Mouse (Mus musculus) monocyte, adult 2 months (primary cell): ENCODE measurements around the gene Zfp93.

Experiments
- DNase-seq, 2 experiments: peaks; one replicate each; pipeline ENCODE4 v3.0.0; 2022; ENCODE audit warnings: low spot score in 2 of 2, low read depth in 1 of 2

The Zfp93 gene

DNA sequence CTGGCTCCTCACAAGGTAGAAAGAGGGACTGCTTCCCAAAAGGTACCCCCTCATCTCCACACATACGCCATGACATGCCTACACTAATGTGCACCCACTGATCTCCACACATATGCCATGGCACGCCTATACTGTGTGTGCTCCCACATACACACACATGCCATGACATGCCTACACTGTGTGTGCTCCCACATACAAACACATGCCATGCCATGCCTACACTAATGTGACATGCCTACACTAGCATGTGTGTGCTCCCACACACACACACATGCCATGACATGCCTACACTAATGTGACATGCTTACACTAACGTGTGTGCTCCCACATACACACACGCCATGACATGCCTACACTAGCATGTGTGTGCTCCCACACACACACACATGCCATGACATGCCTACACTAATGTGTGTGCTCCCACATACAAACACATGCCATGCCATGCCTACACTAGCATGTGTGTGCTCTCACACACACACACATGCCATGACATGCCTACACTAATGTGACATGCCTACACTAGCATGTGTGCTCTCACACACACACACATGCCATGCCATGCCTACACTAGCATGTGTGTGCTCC, 20.0 kb downstream of the Zfp93 start:
- DNase-seq = no peak

DNA sequence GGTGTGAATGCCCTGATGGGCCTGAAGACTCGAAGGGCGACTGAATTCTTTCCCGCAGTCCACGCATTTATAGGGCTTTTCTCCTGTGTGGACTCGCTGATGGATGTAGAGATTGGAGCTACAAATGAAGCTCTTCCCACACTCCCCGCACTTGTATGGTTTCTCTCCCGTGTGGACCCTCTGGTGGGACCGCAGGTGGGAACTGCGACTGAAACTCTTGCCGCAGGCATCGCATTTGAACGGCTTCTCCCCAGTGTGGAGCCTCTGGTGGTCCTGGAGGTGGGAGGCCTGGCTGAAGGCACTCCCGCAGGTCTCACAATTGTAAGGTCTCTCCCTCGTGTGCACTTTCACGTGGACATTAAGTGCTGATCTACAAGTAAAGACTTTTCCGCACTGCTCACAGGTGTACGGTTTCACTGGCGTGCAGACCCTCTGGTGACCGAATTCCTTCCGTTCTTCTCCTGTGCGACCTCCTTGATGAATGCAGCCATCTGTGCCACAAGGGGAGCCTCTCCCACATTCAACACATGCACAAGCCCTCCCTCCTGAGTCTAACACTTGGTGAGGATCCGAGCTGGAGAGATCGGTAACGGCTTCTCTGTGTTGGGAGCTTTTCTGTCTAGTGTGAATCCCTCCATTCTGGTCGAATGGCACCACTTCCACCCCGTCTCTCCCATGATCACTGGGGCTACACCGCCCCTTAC, 21.3 kb downstream of the Zfp93 start:
- DNase-seq = no peak

DNA sequence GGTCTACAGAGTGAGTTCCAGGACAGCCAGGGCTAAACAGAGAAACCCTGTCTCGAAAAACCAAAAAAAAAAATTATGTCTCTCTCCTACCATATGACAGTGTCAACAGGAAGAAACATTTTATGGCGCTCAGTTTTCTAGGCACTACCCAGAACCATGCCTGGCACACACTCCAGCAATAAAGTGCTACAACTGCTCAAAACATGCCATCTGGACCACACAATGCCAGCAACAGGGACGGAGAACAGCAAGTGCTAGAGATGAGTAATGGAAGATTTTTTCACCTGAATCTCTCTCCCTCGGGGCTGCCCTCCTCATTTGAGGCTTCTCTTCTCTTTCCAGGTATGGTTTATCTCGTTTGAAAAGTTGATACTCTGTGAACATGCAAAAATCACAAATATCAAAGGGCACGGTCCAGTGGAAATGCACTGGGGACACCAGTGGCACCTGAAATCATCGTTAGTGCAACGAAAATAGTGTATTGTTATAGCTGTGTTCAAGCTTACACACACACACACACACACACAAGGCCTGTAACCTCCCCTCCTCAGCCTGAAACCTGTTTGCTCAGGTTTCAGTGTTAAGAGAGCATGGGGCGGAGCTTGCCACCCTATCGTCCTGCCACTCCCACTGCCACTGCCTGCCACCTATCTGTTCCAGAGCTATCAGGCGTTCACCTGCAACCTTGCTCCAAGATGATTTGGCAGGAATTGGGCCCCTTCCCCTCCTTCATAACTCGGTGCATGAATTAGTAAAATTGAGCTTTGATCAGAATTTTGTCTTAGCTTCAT, 23.0 kb downstream of the Zfp93 start:
- no peak for DNase-seq

DNA sequence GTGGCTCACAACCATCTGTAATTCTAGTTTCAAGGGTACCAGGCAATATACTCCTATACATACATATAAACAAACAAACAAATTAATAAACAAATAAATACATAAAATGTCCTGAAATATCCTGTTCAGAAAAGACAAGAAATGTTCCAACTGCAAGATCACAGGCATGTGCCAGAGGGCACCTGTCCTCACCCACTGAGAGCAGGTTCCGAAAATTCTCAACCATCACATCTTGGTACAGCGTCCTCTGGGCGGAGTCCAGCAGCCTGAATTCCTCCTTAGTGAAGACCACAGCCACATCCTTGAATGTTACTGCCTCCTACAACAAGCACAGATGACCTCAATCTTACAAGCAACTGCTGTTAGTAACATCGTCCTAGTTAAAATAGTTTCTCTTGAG, 24.5 kb downstream of the Zfp93 start:
- no peak for DNase-seq

DNA sequence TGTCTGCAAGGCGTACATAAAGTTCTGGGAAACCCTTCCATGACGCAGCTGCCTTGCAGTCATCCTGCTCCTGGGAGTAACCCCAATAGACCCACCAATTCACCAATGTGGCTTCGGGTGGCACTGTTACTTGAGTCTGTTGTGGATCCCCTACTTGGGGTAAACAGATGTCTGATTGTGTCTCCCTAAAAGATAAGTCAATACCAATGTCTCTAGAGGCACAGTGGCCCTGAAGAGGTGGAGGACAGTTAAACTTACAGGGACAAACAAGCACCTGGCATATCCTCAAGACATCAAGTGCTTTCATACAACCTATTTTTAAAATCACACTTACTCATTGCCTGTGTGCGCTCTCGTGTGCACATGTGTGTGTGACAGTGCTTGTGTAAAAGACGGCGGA, 25.2 kb downstream of the Zfp93 start:
- no peak for DNase-seq

DNA sequence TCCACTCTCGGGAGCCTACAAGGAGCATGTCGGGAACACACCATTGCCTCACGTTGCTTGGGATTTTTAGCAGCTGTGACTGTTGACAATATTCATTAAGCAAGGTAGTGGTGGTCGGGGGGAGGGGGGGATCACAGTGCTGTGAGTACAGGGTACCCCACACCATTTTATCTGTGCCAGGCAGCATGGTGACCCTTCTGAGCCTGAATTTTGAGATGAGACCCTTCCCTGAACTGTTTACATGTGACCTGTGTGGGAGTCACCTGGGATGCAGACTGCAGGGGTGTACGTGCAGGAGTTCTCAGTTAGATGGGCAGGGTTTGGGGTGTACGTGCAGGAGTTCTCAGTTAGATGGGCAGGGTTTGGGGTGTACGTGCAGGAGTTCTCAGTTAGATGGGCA, 26.2 kb downstream of the Zfp93 start:
- no peak for DNase-seq

DNA sequence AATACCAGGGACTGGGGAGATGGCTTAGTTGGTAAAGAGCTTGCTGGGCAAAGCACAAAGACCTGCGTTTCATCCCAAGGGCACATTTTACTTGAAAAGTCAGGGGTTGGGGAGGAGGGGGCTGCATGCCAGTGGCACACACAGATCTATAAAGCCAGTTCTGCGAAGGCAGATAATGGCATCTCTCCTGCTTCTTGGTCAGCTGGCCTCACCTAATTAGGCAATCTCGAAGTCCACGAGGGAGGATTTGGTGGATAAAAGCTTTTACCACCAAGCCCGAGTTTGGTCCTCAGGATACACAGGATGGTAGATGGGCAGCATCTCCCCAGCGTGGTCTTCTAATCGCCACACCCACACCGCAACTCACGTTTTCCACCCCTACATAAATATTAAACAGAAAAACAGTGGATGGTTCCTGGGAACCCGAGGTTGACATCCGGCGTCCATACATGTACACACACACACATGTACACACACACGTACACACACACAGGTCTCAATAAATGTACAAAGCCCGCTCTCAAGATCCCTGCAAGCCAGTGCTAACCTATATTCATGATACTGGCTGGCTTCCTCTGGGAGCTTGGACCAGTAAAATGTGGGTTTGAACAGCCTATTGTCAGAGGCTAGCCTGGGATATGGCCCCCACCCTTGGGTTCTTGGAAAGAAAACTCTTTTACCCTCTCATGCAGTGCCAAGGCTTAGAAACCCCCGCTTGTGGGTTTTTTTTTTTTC, 27.3 kb downstream of the Zfp93 start:
- no peak for DNase-seq

DNA sequence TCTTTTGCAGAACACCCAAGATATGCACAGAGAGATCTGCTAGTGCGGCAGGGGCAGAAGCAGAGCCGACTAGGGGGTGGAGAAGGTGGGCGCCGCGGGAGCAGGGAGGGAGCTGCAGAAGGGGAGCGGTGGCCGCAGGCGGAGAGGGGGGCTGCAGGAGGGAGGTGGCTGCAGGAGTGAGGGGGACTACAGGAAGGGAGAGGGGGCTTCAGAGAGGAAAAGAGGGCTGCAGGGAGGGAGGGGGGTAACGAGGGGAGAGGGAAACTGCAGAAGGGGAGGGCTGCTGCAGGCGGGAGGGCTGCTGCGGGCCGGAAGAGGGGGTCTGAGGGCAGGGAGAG, 28.4 kb downstream of the Zfp93 start:
- no peak for DNase-seq

DNA sequence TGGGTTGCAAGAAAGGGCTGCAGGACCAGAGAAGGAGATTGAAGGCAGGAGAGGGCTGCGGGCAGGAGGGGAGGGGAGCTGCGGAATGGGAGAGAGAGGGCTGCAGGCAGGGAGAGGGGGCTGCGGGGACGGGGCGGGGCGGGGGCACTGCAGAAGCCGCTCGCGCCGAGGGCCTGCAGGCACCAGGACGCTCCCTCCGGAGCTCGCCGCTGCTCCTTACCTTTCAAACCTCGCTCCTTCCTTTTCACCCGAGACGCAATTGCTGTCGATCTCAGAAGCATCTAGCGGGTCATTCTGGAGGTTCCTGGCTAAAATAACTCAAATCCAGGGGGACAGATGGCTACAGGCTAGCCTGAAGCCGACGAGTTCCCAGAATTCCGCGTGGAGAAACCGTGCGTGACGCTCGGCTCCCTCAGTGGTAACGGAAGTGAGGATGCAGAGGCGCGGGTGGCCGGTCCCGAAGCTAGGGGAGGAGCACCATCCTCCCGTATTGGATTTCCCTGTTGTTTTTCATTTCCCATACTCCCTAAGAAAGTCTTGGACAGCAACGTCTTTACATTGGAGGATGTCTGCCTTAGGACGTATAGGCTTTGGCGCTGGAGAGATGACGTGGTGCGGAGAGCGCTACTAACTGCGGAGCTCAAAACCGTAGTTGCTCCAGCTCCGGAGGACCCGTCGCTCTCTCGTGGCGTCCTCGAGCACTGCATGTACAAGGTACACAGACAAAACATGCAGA, 28.9 kb downstream of the Zfp93 start:
- DNase-seq = peak; percentile 16 to 25

DNA sequence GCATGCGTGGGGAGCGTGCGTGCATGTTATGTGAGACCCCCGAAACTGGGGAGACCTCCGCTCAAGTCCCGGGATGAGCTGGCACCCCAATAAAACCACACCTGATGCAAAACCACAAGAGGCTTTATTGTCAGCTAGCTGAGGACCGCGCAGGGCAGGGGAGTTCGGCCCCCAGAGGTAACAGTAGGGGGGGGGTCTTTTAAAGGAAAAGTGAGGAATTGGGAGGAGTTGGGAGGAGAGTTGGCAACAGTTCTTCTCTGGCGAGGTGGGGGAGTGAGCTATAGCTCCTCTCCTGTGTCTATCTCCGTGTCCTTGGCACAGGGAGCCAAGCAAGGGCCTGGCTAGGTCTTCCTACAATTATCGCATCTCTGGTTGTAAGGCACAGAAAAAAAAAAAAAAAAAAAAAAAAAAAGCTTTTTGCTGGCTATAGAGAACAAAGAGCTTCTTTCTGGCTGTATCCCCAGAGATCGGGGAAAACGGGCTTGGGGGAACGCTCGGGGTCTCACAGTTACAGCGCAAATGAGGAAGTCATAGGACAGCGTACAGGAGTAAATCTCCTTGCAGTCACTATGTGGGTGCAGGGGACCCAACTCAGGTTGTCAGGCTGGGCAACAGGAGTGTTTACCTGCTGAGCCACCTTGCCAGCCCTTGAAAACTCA, 29.7 kb downstream of the Zfp93 start:
- no peak for DNase-seq

DNA sequence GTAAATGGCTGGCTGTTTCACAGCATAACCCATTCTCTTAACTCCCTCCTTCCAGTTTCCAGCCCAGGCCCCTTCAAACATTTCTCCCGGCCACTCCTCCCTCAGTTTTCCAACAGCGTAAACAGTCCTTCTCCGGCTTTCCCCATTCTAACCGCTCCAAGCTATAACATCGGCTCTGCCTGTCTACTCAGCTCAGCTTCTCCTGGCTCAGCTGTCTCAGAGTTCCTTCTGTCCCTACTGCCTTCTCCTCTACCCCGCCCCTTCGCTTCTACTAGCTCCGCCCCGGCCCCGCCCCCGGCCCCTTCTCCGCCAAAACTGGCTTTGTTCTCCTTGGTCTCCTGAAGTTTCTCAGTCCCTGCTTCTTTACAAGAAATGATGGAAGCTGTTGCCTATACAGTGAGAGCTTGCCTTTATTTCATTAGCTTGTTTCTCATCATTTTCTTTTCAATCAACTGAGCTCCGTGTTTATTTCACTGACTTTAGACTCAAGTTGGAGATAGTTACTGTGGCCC, 30.6 kb downstream of the Zfp93 start, which contains the start of gene Zfp61:
Gene Zfp61, minus strand, starts transcription at position 462 of the 512 bp plus-strand sequence.
- DNase-seq = no peak

DNA sequence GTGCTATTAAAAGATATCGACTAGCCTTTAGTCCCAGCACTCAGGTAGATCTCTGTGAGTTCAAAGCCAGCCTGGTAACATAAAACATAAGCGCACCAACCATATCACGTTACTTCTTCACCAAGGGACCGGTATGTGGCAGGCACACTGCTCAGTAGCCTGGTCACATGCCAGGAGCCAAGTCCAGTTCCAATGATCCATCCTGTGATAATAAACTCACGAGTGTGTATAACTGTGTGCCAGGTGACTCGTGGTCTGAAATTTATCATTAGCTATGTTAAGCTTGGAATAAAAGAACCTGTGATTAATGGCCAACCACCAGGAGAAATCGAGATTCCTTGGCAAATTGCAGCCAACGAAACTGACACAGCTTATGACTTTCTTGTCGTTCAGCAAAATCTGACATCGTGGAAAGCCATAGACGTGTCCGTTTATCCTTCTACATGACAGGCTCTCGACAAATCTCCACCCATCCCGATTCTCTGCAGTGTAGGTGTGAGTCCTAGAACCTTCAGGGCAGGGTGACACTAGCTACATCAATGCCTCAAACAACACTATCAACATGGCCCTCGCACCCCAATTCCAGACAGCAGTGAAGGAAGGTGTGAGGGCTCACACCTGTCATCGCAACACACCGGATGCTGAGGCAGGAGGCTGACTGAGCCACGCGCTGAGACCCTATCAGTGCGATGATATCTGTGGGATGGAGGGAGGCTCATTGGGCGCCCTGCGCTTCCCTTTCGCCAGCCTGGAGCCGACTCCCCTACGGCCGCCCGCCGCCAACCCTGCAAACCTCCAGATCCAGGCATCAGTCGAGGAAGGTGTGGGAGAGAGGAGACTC, 45.7 kb downstream of the Zfp93 start:
- no peak for DNase-seq

DNA sequence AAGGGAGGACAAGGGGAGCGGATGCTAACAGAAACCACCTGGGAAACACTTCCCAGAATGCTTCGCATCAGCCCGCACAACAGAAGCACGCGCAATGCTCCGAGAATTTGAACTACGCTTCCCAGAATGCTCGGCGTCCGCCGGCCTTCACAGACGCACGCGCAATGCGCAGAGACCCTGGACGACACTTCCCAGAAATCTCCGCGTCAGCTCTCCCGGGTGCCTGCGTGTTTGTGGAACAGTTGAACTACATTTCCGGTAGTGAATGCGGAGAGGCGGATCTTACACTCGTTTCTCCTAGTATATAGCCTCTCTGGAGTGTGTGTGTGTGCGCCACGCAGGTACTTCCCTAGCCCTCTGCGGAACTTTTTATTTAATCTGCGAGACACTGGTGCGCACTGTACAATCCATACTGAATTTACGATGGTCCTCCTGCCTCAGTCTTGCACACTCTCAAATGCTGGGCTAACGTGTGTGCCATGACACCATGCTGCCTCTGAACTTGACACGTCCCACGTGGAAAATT, 46.4 kb downstream of the Zfp93 start, which contains the start of gene Zfp94:
Gene Zfp94, minus strand, starts transcription at position 100 of the 526 bp plus-strand sequence.
- peak; percentile 59 to 75 for DNase-seq

DNA sequence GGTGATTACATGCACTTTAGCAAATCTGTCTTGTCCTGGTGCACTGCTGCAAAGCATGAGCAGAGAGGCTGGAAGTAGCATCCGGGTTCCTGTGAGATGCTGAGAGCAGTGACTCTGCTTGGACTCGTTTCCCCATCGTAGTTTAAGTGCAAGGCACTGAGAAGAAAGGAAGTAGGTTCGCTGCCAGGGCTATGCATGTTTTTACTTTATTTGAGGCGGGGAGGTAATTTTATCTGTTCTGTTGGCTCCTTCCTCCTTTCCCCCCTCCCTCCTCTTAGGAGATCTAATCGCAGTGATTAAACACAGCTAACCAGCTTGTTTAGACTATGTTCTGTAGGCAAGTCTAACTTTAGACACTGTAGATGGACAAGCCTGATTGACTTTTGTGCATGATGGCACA, 48.7 kb downstream of the Zfp93 start:
- no peak for DNase-seq

DNA sequence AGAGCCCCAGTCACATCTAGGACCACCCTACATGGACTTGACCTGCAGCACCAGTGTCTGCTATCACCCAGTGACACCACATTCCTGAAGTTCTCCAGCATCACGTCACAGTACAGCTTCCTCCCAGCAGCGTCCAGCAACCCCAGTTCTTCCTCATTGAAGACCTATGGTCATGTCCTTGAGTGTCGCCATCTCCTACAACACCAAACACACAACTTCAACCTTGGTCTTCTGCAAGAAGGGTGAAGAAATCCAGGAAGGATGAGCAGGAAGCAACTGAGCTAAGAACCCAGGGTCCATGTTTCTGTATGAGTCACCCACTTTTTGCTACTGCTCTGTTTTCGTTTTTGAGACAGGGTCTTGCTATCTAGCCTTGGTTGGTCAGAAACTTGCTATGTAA, 52.4 kb downstream of the Zfp93 start:
- no peak for DNase-seq

DNA sequence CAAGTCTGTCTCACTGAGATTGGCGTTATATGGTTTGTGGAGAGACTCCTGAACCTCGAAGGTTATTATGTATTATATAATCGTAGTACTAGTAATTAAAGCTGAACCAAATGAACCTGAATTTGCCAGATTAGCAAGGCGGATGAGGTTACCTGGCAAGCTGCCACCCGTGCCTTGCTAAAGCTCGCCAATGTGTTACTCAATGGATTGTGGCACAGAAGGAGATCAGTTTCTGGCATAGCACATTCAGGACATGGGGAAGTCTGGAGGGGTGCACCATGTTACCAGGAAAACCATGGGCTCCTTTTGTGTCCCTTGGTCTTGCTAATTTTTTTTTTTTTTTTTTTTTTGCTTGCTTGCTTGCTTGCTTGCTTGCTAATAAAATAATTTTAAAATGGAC, 55.0 kb downstream of the Zfp93 start:
- DNase-seq = no peak

DNA sequence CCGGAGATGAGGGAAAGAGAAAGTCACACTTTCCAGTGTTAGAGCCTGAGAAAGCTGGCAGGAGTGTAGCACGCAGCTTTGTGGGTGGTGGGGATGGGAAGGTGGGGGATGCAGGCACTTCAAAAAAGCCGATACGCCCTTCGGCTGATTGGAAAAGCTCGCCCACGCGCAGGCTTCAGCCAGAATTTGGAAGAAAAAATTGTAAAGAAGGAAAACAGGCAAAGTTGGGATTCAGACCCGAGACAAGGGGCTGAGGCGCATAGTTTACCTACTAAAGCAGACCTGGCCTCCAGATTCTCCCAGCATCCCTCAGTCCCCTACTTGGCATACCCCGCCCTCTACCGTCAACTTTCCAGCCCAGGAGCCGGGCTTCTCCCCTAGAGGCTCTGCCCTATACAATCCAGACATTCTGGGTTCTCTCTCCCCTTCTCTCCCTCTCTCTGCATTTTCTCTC, 55.5 kb downstream of the Zfp93 start:
- no peak for DNase-seq

DNA sequence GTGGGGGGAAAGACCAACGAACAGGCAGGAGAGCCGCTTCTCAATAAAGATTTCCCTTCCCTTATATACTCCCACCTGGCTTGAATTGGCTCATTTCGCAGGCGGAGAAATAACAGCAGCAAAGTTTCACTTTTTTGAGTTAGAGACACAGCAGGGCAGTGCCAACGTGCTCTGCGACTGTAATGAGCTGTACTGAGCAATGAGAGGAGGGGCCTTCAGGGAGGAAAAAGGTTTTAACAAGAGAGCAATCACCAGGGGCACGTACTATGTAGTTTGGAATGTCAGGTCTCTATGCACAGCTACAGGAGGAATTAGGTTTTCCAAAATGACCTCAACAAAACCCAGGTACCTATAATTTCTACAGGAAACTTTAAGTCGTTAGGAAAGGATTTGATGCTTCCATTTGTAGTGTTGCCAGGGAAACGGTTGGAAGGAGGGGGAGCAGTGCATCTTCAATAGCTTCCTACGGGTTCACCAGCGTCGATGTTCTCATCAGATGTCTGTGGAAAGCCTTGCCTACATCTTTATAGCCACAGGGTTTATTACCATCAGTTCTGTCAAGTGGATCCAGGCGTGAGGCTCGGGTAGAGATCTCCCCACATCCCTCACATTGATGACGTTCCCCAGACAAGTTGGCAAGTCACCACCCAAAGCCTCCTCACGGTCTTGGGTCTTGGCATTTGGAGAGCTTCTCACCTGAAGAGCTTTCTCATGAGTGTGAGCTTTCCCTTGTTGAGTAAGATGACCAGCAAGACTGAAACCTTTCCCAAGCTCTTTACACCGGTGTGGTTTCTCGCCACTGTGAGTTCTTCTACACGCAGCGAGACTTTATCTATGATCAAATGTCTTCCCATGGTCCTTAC, 56.3 kb downstream of the Zfp93 start:
- DNase-seq = no peak
